Mouse (Mus musculus): ENCODE measurements around the gene Map3k5. TPM values are rescaled to one million over a fixed set of nuclear protein-coding genes. Genes with fewer than 3 reads are reported as not detected.

Map3k5 gene
- polyA plus RNA-seq, 1 experiment = 2.2 TPM

- Histone ChIP-seq H3K4me3 (ENCODE audit: low read depth, low read length) (no peak overlapping the region), H3K27ac (ENCODE audit: insufficient read depth, low read depth, low read length) (0 out of 2 replicates have a peak overlapping the region, but pooled peaks have one; percentile 16), H3K36me3 (ENCODE audit: control insufficient read depth, insufficient read depth, low read length) (peaks cover 9% of the 10 kb centered on the region), H3K4me1 (ENCODE audit: control insufficient read depth, insufficient read depth, insufficient read length, low read length) (no peaks in the 10 kb centered on the region; the same call in none of the 2 replicates), H3K27me3 (ENCODE audit: control insufficient read depth, insufficient read depth, low read length) (no peaks in the 10 kb centered on the region)
- no peak for TF ChIP-seq CTCF (IDR thresholded peaks at IDR 0.05; ENCODE audit: extremely low read depth, insufficient read length, insufficient replicate concordance, low read depth, low read length)
- TF ChIP-seq POLR2A (IDR thresholded peaks at IDR 0.05; ENCODE audit: low read depth, low read length) = no peak
- WGBS = 39% methylated on average over 12 of the region's 12 CpGs
These were observed 198.8 kb downstream of the Map3k5 start for GRCm38 (mm10) chr10:20132933-20133652.

GRCm38 (mm10) chr10:20135350-20136058, 201.2 kb downstream of the Map3k5 start:
- H3K27ac ChIP-seq (ENCODE audit: insufficient read depth, low read depth, low read length) = no peak overlapping the region
- peaks cover 13% of the 10 kb centered on the region for H3K36me3 ChIP-seq (ENCODE audit: control insufficient read depth, insufficient read depth, low read length)
- H3K4me1 ChIP-seq (ENCODE audit: control insufficient read depth, insufficient read depth, insufficient read length, low read length) = no peaks in the 10 kb centered on the region; the same call in none of the 2 replicates
- TF ChIP-seq POLR2A (IDR thresholded peaks at IDR 0.05; ENCODE audit: low read depth, low read length) = no peak
- no peak for TF ChIP-seq CTCF (IDR thresholded peaks at IDR 0.05; ENCODE audit: extremely low read depth, insufficient read length, insufficient replicate concordance, low read depth, low read length)
- 78% methylated on average over 15 of the region's 15 CpGs for WGBS
- H3K4me3 ChIP-seq (ENCODE audit: low read depth, low read length) = no peak overlapping the region
- no peaks in the 10 kb centered on the region for H3K27me3 ChIP-seq (ENCODE audit: control insufficient read depth, insufficient read depth, low read length)

- Histone ChIP-seq H3K27ac (ENCODE audit: insufficient read depth, low read depth, low read length) (no peak overlapping the region), H3K36me3 (ENCODE audit: control insufficient read depth, insufficient read depth, low read length) (peaks cover 19% of the 10 kb centered on the region), H3K4me1 (ENCODE audit: control insufficient read depth, insufficient read depth, insufficient read length, low read length) (no peaks in the 10 kb centered on the region; the same call in none of the 2 replicates), H3K4me3 (ENCODE audit: low read depth, low read length) (no peak overlapping the region), H3K27me3 (ENCODE audit: control insufficient read depth, insufficient read depth, low read length) (no peaks in the 10 kb centered on the region)
- TF ChIP-seq CTCF (IDR thresholded peaks at IDR 0.05; ENCODE audit: extremely low read depth, insufficient read length, insufficient replicate concordance, low read depth, low read length) (no peak), POLR2A (IDR thresholded peaks at IDR 0.05; ENCODE audit: low read depth, low read length) (no peak)
- WGBS = 91% methylated on average over 1 of the region's 1 CpGs
These were observed 202.2 kb downstream of the Map3k5 start for GRCm38 (mm10) chr10:20136505-20136904.

GRCm38 (mm10) chr10:20141376-20141775, 207.1 kb downstream of the Map3k5 start:
- Histone ChIP-seq H3K27me3 (ENCODE audit: control insufficient read depth, insufficient read depth, low read length) (no peaks in the 10 kb centered on the region), H3K4me3 (ENCODE audit: low read depth, low read length) (no peak overlapping the region), H3K4me1 (ENCODE audit: control insufficient read depth, insufficient read depth, insufficient read length, low read length) (no peaks in the 10 kb centered on the region), H3K27ac (ENCODE audit: insufficient read depth, low read depth, low read length) (no peak overlapping the region), H3K36me3 (ENCODE audit: control insufficient read depth, insufficient read depth, low read length) (peaks cover 11% of the 10 kb centered on the region)
- no peak for TF ChIP-seq POLR2A (IDR thresholded peaks at IDR 0.05; ENCODE audit: low read depth, low read length)
- TF ChIP-seq CTCF (IDR thresholded peaks at IDR 0.05; ENCODE audit: extremely low read depth, insufficient read length, insufficient replicate concordance, low read depth, low read length) = no peak
- 81% methylated on average over 17 of the region's 17 CpGs for whole genome bisulfite sequencing

GRCm38 (mm10) chr10:20148130-20148772, 214.0 kb downstream of the Map3k5 start, which contains the start of gene Map7:
Gene Map7, plus strand, starts transcription at chr10:20148471.
- H3K4me1 ChIP-seq (ENCODE audit: control insufficient read depth, insufficient read depth, insufficient read length, low read length) = peaks cover 6% of the 10 kb centered on the region; the same call in 1 of the 2 replicates
- peak within 1 kb of the TSS; percentile 76 for H3K4me3 ChIP-seq (ENCODE audit: low read depth, low read length)
- no peaks in the 10 kb centered on the region for H3K36me3 ChIP-seq (ENCODE audit: control insufficient read depth, insufficient read depth, low read length)
- H3K27me3 ChIP-seq (ENCODE audit: control insufficient read depth, insufficient read depth, low read length) = peaks cover 7% of the 10 kb centered on the region; the same call in 1 of the 2 replicates
- H3K27ac ChIP-seq (ENCODE audit: insufficient read depth, low read depth, low read length) = peak within 1 kb of the TSS; percentile 46
- no peak for TF ChIP-seq CTCF (IDR thresholded peaks at IDR 0.05; ENCODE audit: extremely low read depth, insufficient read length, insufficient replicate concordance, low read depth, low read length)
- TF ChIP-seq POLR2A (IDR thresholded peaks at IDR 0.05; ENCODE audit: low read depth, low read length) = no peak
- WGBS = 3% methylated on average over 51 of the region's 51 CpGs

- TF ChIP-seq POLR2A (IDR thresholded peaks at IDR 0.05; ENCODE audit: low read depth, low read length) = peak; percentile 60; the same call in 1 of the 2 replicates
- TF ChIP-seq CTCF (IDR thresholded peaks at IDR 0.05; ENCODE audit: extremely low read depth, insufficient read length, insufficient replicate concordance, low read depth, low read length) = peak; percentile 57; the same call in 1 of the 2 replicates
- peak overlapping the region; percentile 76 for H3K4me3 ChIP-seq (ENCODE audit: low read depth, low read length)
- H3K27ac ChIP-seq (ENCODE audit: insufficient read depth, low read depth, low read length) = no peak overlapping the region
- H3K36me3 ChIP-seq (ENCODE audit: control insufficient read depth, insufficient read depth, low read length) = no peaks in the 10 kb centered on the region
- H3K4me1 ChIP-seq (ENCODE audit: control insufficient read depth, insufficient read depth, insufficient read length, low read length) = peaks cover 7% of the 10 kb centered on the region; the same call in 1 of the 2 replicates
- H3K27me3 ChIP-seq (ENCODE audit: control insufficient read depth, insufficient read depth, low read length) = peaks cover 7% of the 10 kb centered on the region; the same call in 1 of the 2 replicates
- under 1% methylated on average over 49 of the region's 58 CpGs for WGBS
These were observed 214.5 kb downstream of the Map3k5 start for GRCm38 (mm10) chr10:20148773-20149120.
